Mouse (Mus musculus): ENCODE results near the gene Olfr237-ps1. TPM values are rescaled to one million over a fixed set of nuclear protein-coding genes. Genes with fewer than 3 reads are reported as not detected.
"Not testable (repeated sequence)": the region's sequence is repeated elsewhere in the genome, so short reads cannot be mapped to it uniquely, and the experiment has no call there.

Olfr237-ps1 gene
- polyA plus RNA-seq (2016; fragmentation: Nextera tagmentation; extraction: Ambion mirVana): not detected in 2 replicates

GRCm38 (mm10) chr6:43146267-43146666 is at the start of gene Olfr237-ps1:
Gene Olfr237-ps1, plus strand, starts transcription at chr6:43146567.
- H3K4me3 ChIP-seq (replicated peaks); H3K9me3 ChIP-seq; ATAC-seq (ENCODE audit: insufficient number of reproducible peaks, insufficient read depth, low FRiP score, low TSS enrichment, low read depth); H3K9ac ChIP-seq (replicated peaks); H3K36me3 ChIP-seq; H3K27ac ChIP-seq; H3K4me2 ChIP-seq; H3K27me3 ChIP-seq; H3K4me1 ChIP-seq (replicated peaks): not testable (repeated sequence)
- 82% methylated on average over 2 of the region's 2 CpGs for WGBS

- H3K9me3 ChIP-seq, H3K27me3 ChIP-seq: not testable (repeated sequence)
- 92% methylated on average over 1 of the region's 1 CpGs for WGBS
Measured at GRCm38 (mm10) chr6:43106069-43106468, 40.3 kb upstream of the Olfr237-ps1 start, which contains the start of gene Olfr441. Gene Olfr441, plus strand, starts transcription at chr6:43106369.

GRCm38 (mm10) chr6:43159502-43159901 is 13.1 kb downstream of the Olfr237-ps1 start:
- no peaks in the 10 kb centered on the region for H3K36me3 ChIP-seq
- 70% methylated on average over 1 of the region's 1 CpGs for WGBS
- no peaks in the 10 kb centered on the region for H3K9me3 ChIP-seq
- H3K9ac ChIP-seq (replicated peaks): no peak overlapping the region
- H3K4me3 ChIP-seq (replicated peaks): no peak overlapping the region
- ATAC-seq (ENCODE audit: insufficient number of reproducible peaks, insufficient read depth, low FRiP score, low TSS enrichment, low read depth): no peak
- H3K4me1 ChIP-seq (replicated peaks): no peaks in the 10 kb centered on the region
- no peaks in the 10 kb centered on the region for H3K27me3 ChIP-seq
- H3K27ac ChIP-seq: no peak overlapping the region
- no peak overlapping the region for H3K4me2 ChIP-seq

More at GRCm38 (mm10) chr6:43106069-43106468, 40.3 kb upstream of the Olfr237-ps1 start, which contains the start of gene Olfr441:
- not testable (repeated sequence) for ATAC-seq (ENCODE audit: insufficient number of reproducible peaks, insufficient read depth, low FRiP score, low TSS enrichment, low read depth); H3K27ac ChIP-seq; H3K4me2 ChIP-seq; H3K9ac ChIP-seq (replicated peaks); H3K4me1 ChIP-seq (replicated peaks); H3K4me3 ChIP-seq (replicated peaks); H3K36me3 ChIP-seq

- H3K9ac ChIP-seq (replicated peaks): no peak within 1 kb of the TSS
- WGBS: 70% methylated on average over 3 of the region's 3 CpGs
- H3K4me2 ChIP-seq: no peak within 1 kb of the TSS
- H3K27ac ChIP-seq: no peak within 1 kb of the TSS
- no peak within 1 kb of the TSS for H3K4me3 ChIP-seq (replicated peaks)
- no peaks in the 10 kb centered on the region for H3K9me3 ChIP-seq
- no peak for ATAC-seq (ENCODE audit: insufficient number of reproducible peaks, insufficient read depth, low FRiP score, low TSS enrichment, low read depth)
- no peaks in the 10 kb centered on the region for H3K4me1 ChIP-seq (replicated peaks)
- H3K36me3 ChIP-seq: no peaks in the 10 kb centered on the region
- no peaks in the 10 kb centered on the region for H3K27me3 ChIP-seq
Measured at GRCm38 (mm10) chr6:43162982-43163381, 16.6 kb downstream of the Olfr237-ps1 start, which contains the start of gene Olfr437. Gene Olfr437, plus strand, starts transcription at chr6:43163282.

DNA sequence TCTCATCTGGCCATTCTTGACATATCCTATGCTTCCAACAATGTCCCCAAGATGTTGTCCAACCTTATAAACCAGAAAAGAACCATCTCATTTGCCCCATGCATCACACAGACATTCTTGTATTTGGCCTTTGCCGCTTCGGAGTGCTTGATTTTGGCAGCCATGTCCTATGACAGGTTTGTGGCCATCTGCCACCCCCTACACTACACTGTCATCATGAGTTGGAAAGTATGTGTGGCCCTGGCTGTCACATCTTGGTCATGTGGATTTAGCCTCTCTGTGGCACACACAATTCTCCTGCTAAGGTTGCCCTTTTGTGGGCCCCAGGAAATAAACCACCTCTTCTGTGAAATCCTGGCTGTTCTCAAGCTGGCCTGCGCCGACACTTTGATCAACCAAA is 20.9 kb downstream of the Olfr237-ps1 start:
- Histone ChIP-seq H3K36me3 (no peaks in the 10 kb centered on the region), H3K4me1 (replicated peaks) (no peaks in the 10 kb centered on the region), H3K27ac (no peak overlapping the region), H3K4me2 (no peak overlapping the region), H3K9me3 (no peaks in the 10 kb centered on the region), H3K4me3 (replicated peaks) (no peak overlapping the region), H3K9ac (replicated peaks) (no peak overlapping the region), H3K27me3 (no peaks in the 10 kb centered on the region)
- 94% methylated on average over 4 of the region's 4 CpGs for WGBS
- ATAC-seq (ENCODE audit: insufficient number of reproducible peaks, insufficient read depth, low FRiP score, low TSS enrichment, low read depth): no peak

DNA sequence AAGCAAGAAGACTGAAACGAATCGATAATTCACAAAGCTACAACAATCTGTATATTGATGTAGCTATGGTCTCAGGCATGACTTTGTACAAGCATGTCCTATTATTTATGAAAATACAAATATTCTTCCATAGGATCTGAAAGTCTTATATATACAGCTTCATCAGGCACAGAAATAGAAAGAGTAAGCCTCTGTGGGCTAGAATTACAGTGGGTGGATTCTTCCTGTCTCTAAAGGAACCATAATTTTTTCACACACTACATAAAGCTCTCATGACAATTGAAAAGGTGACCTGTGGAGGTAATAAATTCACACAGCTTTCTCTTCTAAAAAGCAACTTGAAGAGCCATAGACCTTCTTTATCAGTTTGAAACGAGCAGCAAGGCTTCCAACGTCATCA is 25.5 kb downstream of the Olfr237-ps1 start, which contains the start of gene Olfr13:
Gene Olfr13, plus strand, starts transcription at position 301 of the 400 bp plus-strand sequence.
- Histone ChIP-seq H3K27me3 (no peaks in the 10 kb centered on the region), H3K9me3 (no peaks in the 10 kb centered on the region), H3K36me3 (no peaks in the 10 kb centered on the region), H3K4me3 (replicated peaks) (no peak within 1 kb of the TSS), H3K4me1 (replicated peaks) (no peaks in the 10 kb centered on the region), H3K4me2 (no peak within 1 kb of the TSS), H3K9ac (replicated peaks) (no peak within 1 kb of the TSS), H3K27ac (no peak within 1 kb of the TSS)
- no peak for ATAC-seq (ENCODE audit: insufficient number of reproducible peaks, insufficient read depth, low FRiP score, low TSS enrichment, low read depth)
- 73% methylated on average over 4 of the region's 4 CpGs for WGBS

GRCm38 (mm10) chr6:43178129-43178528 is 31.8 kb downstream of the Olfr237-ps1 start:
- H3K4me2 ChIP-seq: no peak overlapping the region
- H3K36me3 ChIP-seq: no peaks in the 10 kb centered on the region
- H3K9ac ChIP-seq (replicated peaks): no peak overlapping the region
- 64% methylated on average over 1 of the region's 1 CpGs for WGBS
- no peaks in the 10 kb centered on the region for H3K9me3 ChIP-seq
- no peaks in the 10 kb centered on the region for H3K4me1 ChIP-seq (replicated peaks)
- no peak overlapping the region for H3K4me3 ChIP-seq (replicated peaks)
- ATAC-seq (ENCODE audit: insufficient number of reproducible peaks, insufficient read depth, low FRiP score, low TSS enrichment, low read depth): no peak
- no peaks in the 10 kb centered on the region for H3K27me3 ChIP-seq
- H3K27ac ChIP-seq: no peak overlapping the region

DNA sequence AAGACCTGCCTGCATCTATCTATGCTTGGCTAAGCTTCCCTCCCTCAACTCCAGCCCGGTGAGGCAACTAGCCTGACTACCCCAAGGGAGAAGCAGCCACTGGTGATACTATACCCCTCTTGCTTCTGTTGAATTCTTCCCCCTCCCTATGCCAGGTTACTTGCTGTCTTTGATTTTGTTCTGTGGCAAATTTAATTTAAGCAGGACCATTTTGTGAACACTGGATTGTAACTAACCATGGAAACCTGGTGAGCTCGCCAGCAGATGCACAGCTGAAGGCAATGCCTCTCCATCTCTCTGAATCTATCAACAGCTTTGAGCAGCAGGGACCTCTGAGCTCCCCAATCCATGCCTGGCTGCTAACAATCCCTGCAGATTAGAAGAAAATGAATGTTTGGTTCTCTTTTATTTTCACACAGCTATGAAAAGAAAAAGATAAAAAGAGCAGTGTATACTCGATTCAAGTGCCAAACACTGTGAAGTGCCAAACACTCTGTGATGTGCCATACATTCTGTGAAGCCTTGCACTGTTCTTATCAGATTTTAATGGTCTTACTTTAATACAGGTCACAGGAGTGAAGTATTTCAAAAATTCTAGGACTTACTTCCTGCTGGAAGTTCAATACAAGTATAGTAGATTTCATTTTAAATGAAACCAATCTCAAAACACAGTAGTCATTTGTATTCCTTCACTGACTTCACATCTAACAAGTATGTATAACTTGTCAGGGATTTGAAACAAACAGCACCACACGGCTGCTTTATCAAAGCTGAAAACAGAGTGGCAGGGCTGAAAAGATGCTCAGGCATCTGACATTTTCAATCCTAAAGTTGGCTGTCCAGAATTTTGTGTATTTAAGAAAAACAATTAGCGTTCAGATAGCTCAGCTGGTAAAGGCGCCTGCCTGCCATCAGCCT is 32.5 kb downstream of the Olfr237-ps1 start:
- H3K27ac ChIP-seq: no peak overlapping the region
- 75% methylated on average over 6 of the region's 6 CpGs for WGBS
- no peaks in the 10 kb centered on the region for H3K4me1 ChIP-seq (replicated peaks)
- H3K4me3 ChIP-seq (replicated peaks): no peak overlapping the region
- H3K9ac ChIP-seq (replicated peaks): no peak overlapping the region
- ATAC-seq (ENCODE audit: insufficient number of reproducible peaks, insufficient read depth, low FRiP score, low TSS enrichment, low read depth): no peak
- H3K4me2 ChIP-seq: no peak overlapping the region
- no peaks in the 10 kb centered on the region for H3K36me3 ChIP-seq
- no peaks in the 10 kb centered on the region for H3K9me3 ChIP-seq
- H3K27me3 ChIP-seq: no peaks in the 10 kb centered on the region

GRCm38 (mm10) chr6:43190986-43191385 is 44.6 kb downstream of the Olfr237-ps1 start:
- H3K27ac ChIP-seq: no peak overlapping the region
- H3K4me2 ChIP-seq: no peak overlapping the region
- 90% methylated on average over 3 of the region's 3 CpGs for WGBS
- no peaks in the 10 kb centered on the region for H3K4me1 ChIP-seq (replicated peaks)
- H3K9me3 ChIP-seq: no peaks in the 10 kb centered on the region
- no peak for ATAC-seq (ENCODE audit: insufficient number of reproducible peaks, insufficient read depth, low FRiP score, low TSS enrichment, low read depth)
- no peak overlapping the region for H3K9ac ChIP-seq (replicated peaks)
- H3K27me3 ChIP-seq: no peaks in the 10 kb centered on the region
- no peak overlapping the region for H3K4me3 ChIP-seq (replicated peaks)
- no peaks in the 10 kb centered on the region for H3K36me3 ChIP-seq

DNA sequence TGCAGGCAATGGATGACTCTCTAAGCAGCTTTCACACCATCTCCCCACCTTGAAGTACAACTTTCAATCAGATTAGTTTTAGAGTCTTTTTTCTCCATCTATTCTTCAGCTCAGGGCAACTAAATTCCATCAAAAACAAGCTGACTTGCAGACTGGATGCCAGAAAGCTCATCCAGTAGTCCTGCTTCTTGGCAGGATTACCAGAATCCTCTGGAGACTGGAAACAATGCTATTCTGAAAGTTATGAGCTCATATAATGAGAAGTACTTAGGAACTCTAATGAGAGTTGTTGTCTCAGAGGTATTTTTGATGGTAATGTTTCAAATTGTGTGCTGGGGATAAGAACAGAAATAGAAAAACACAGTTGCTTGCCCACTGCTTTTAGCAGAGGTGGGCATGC is 50.4 kb downstream of the Olfr237-ps1 start, which contains the start of gene Olfr435:
Gene Olfr435, plus strand, starts transcription at position 366 of the 400 bp plus-strand sequence.
- no peaks in the 10 kb centered on the region for H3K27me3 ChIP-seq
- H3K36me3 ChIP-seq: no peaks in the 10 kb centered on the region
- H3K4me2 ChIP-seq: no peak within 1 kb of the TSS
- no peaks in the 10 kb centered on the region for H3K9me3 ChIP-seq
- H3K9ac ChIP-seq (replicated peaks): no peak within 1 kb of the TSS
- no peak within 1 kb of the TSS for H3K4me3 ChIP-seq (replicated peaks)
- no peaks in the 10 kb centered on the region for H3K4me1 ChIP-seq (replicated peaks)
- no peak for ATAC-seq (ENCODE audit: insufficient number of reproducible peaks, insufficient read depth, low FRiP score, low TSS enrichment, low read depth)
- H3K27ac ChIP-seq: no peak within 1 kb of the TSS

- H3K9me3 ChIP-seq: no peaks in the 10 kb centered on the region
- no peaks in the 10 kb centered on the region for H3K4me1 ChIP-seq (replicated peaks)
- WGBS: 81% methylated on average over 3 of the region's 3 CpGs
- no peak for ATAC-seq (ENCODE audit: insufficient number of reproducible peaks, insufficient read depth, low FRiP score, low TSS enrichment, low read depth)
- no peaks in the 10 kb centered on the region for H3K36me3 ChIP-seq
- no peak overlapping the region for H3K4me2 ChIP-seq
- H3K27me3 ChIP-seq: no peaks in the 10 kb centered on the region
- no peak overlapping the region for H3K9ac ChIP-seq (replicated peaks)
- no peak overlapping the region for H3K4me3 ChIP-seq (replicated peaks)
- H3K27ac ChIP-seq: no peak overlapping the region
Measured at GRCm38 (mm10) chr6:43198094-43198493, 51.7 kb downstream of the Olfr237-ps1 start.
